Mouse (Mus musculus) heart, adult 2 months (tissue): ENCODE measurements around the gene Stoml3. TPM values are rescaled to one million over a fixed set of nuclear protein-coding genes. Genes with fewer than 3 reads are reported as not detected.

Source experiments
- DNase-seq, 2 experiments: peaks; one replicate each; pipeline ENCODE4 v3.0.0; 2021
- H3K27ac ChIP-seq: fragments of 200-600 bp; 2 replicates; pipeline ENCODE4 v1.8.1; 2022
- H3K27me3 ChIP-seq: fragments of 200-500 bp; 2 replicates; pipeline ENCODE4 v1.6.1; 2012; ENCODE audit warnings: mild to moderate bottlenecking, low read length, inconsistent platforms, mixed read lengths; ENCODE audit not compliant: control insufficient read depth, insufficient read depth
- H3K36me3 ChIP-seq: fragments of 200-500 bp; 2 replicates; pipeline ENCODE4 v1.6.1; 2012; ENCODE audit warnings: low read length, inconsistent platforms; ENCODE audit not compliant: control insufficient read depth, insufficient read depth
- H3K4me1 ChIP-seq: fragments of 200-500 bp; 2 replicates; pipeline ENCODE4 v1.6.1; 2011; ENCODE audit warnings: low read length; ENCODE audit not compliant: control insufficient read depth, insufficient read depth
- H3K4me3 ChIP-seq: fragments of 200-600 bp; 2 replicates; pipeline ENCODE4 v1.8.1; 2022
- H3K79me2 ChIP-seq: fragments of 200-500 bp; replicated peaks from 2 replicates; pipeline ENCODE4 v1.6.1; 2012; ENCODE audit warnings: mild to moderate bottlenecking, inconsistent platforms, low read length, moderate library complexity, mixed read lengths; ENCODE audit not compliant: control insufficient read depth, insufficient read depth
- H3K9ac ChIP-seq: fragments of 200-500 bp; 2 replicates; pipeline ENCODE4 v1.6.1; 2012; ENCODE audit warnings: low read depth, mild to moderate bottlenecking, control low read depth, inconsistent platforms, low read length, mixed read lengths
- CTCF ChIP-seq: fragments of 200-600 bp; IDR thresholded peaks from 2 replicates; pipeline ENCODE4 v1.8.1; 2022; ENCODE audit warnings: antibody characterized with exemption, mild to moderate bottlenecking, moderate library complexity
- EP300 ChIP-seq: fragments of 200-500 bp; IDR thresholded peaks from 2 replicates; pipeline ENCODE4 v1.6.1; 2011; ENCODE audit warnings: low read depth, low read length, control low read depth; ENCODE audit not compliant: insufficient read depth
- POLR2A ChIP-seq: fragments of 200-500 bp; IDR thresholded peaks from 2 replicates; pipeline ENCODE4 v1.6.1; 2011; ENCODE audit warnings: mild to moderate bottlenecking, low read depth, low read length, control low read depth; ENCODE audit not compliant: insufficient read depth
- WGBS: fragments of 180-500 bp; shearing (Covaris S2); methylation state at CpG from one replicate; pipeline ENCODE4 v1.1.7; 2018; 5-methylcytosine and 5-hydroxymethylcytosine counted together
- intact Hi-C: fragments of 180-260 bp; cut with DNase I; formaldehyde crosslinking; loops from one replicate; pipeline ENCODE4 v1.15.1; 2025
- polyA plus RNA-seq: library from polyadenylated mRNA; depleted of rRNA; stranded (reverse); fragments of >200 nt; gene quantifications from 2 replicates; pipeline ENCODE4 v1.2.3, GENCODE M21; 2012
- total RNA-seq, 2 experiments: library from RNA; stranded (reverse); gene quantifications; 2 replicates each; pipeline ENCODE4 v1.2.3; 2021

Stoml3 gene
- total and polyA plus RNA-seq, 3 experiments, result not detected

GRCm38 (mm10) chr3:53514221-53515065 is 26.0 kb downstream of the Stoml3 start:
- no peak overlapping the region for H3K27ac ChIP-seq
- H3K9ac ChIP-seq, result no peak overlapping the region
- no peaks in the 10 kb centered on the region for H3K4me1 ChIP-seq
- WGBS, result 52% methylated on average over 4 of the region's 4 CpGs
- TF ChIP-seq POLR2A (no peak), CTCF (no peak), EP300 (no peak)
- no peak overlapping the region for H3K4me3 ChIP-seq
- no peaks in the 10 kb centered on the region for H3K27me3 ChIP-seq
- intact Hi-C loops, result no loop called here
- no peak for DNase-seq
- no peaks in the 10 kb centered on the region for H3K79me2 ChIP-seq
- H3K36me3 ChIP-seq, result no peaks in the 10 kb centered on the region

DNA sequence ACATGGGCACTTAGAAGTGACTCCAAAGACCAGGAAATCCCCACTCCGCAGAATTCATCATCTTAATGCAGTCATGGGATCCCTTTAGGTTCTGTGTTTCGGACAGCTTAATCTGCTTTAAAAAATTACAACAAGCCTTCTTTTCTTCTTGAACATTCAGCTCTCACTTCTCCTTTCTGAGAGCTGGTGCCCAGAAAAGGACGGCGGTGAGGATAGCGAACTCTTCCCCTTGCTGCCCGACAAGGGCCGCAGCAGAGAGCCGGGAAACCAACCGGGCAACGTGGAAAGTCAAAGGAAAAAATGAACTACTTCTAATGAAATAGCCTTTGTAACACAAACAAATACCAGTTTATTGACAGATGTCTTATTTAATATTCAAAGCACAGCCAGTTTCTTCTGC is 34.3 kb downstream of the Stoml3 start:
- no peak overlapping the region for H3K27ac ChIP-seq
- DNase-seq, result no peak
- intact Hi-C loops, result loop anchor here (10.0 kb wide), 2 partner anchors 202 to 792 kb away; no protein-coding TSS in a partner anchor
- TF ChIP-seq CTCF (no peak), POLR2A (no peak), EP300 (no peak)
- no peaks in the 10 kb centered on the region for H3K79me2 ChIP-seq
- WGBS, result 87% methylated on average over 10 of the region's 10 CpGs
- H3K4me1 ChIP-seq, result no peaks in the 10 kb centered on the region
- H3K27me3 ChIP-seq, result no peaks in the 10 kb centered on the region
- H3K9ac ChIP-seq, result no peak overlapping the region
- H3K4me3 ChIP-seq, result no peak overlapping the region
- no peaks in the 10 kb centered on the region for H3K36me3 ChIP-seq

DNA sequence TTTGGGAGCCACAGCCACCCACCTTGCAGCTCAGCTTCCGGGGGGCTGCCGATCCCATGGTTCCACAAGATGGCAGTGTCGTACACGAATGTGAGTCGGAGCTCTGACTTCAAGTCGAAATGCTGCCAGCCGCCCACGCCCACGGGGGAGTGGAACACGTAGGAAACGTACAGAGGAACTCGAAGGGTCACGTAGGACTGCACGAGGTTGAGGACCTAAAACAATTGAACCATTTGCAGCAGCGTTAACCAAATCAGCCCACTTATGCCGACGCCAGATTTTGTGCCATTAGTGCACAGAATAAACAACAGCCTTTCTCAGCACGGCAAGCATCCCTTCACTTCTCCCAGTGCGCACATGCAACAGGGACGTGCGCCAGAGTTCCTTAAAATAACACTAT is 37.3 kb downstream of the Stoml3 start:
- Histone ChIP-seq H3K9ac (no peak overlapping the region), H3K4me1 (no peaks in the 10 kb centered on the region), H3K36me3 (no peaks in the 10 kb centered on the region), H3K27me3 (no peaks in the 10 kb centered on the region), H3K79me2 (no peaks in the 10 kb centered on the region), H3K27ac (no peak overlapping the region), H3K4me3 (peak overlapping the region; percentile 27)
- 4% methylated on average over 21 of the region's 21 CpGs for WGBS
- peak; percentile 46 to 59 for DNase-seq
- intact Hi-C loops, result loop anchor here (5.0 to 10.0 kb wide), 3 partner anchors 132 to 789 kb away; partner anchors contain the start of gene Frem2
- TF ChIP-seq CTCF (peak; percentile 71), POLR2A (no peak), EP300 (0 out of 2 replicates have a peak, but pooled peaks have one; percentile 21)

DNA sequence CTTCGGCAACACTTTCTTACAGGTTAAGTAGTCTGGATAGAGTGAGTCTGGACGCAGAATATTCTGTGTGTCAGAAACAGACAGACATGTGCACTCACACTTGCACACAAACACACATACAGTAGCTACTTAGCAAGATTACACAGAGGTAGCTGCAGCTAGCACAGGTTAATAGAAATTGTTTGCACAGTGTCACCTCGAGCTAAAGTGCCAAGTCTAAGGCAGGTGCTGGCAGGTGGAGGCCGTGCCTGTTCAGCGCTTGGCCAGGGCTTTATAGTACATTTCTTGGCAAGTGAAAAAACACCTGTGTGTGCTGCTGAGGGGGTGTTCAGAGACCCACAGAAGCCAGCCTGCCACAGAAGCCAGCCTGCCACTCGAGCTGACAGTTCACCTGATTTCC is 41.9 kb downstream of the Stoml3 start:
- H3K27ac ChIP-seq, result no peak overlapping the region
- no peaks in the 10 kb centered on the region for H3K27me3 ChIP-seq
- WGBS, result 78% methylated on average over 6 of the region's 6 CpGs
- intact Hi-C loops, result no loop called here
- TF ChIP-seq POLR2A (no peak), CTCF (no peak), EP300 (no peak)
- no peak for DNase-seq
- H3K4me1 ChIP-seq, result no peaks in the 10 kb centered on the region
- no peaks in the 10 kb centered on the region for H3K79me2 ChIP-seq
- no peak overlapping the region for H3K9ac ChIP-seq
- H3K4me3 ChIP-seq, result no peak overlapping the region
- H3K36me3 ChIP-seq, result no peaks in the 10 kb centered on the region

- intact Hi-C loops, result no loop called here
These were observed 43.6 kb downstream of the Stoml3 start for GRCm38 (mm10) chr3:53532091-53532490.

GRCm38 (mm10) chr3:53552691-53553090 is 64.2 kb downstream of the Stoml3 start:
- intact Hi-C loops, result no loop called here
- Histone ChIP-seq H3K27me3 (no peaks in the 10 kb centered on the region), H3K4me3 (no peak overlapping the region), H3K27ac (no peak overlapping the region), H3K36me3 (no peaks in the 10 kb centered on the region), H3K4me1 (no peaks in the 10 kb centered on the region), H3K9ac (no peak overlapping the region), H3K79me2 (no peaks in the 10 kb centered on the region)
- TF ChIP-seq CTCF, result no peak
- TF ChIP-seq POLR2A, result no peak
- TF ChIP-seq EP300, result no peak
- WGBS, result 70% methylated on average over 7 of the region's 7 CpGs
- DNase-seq, result no peak

More at GRCm38 (mm10) chr3:53532091-53532490, 43.6 kb downstream of the Stoml3 start:
- WGBS, result 81% methylated on average over 6 of the region's 6 CpGs
- Histone ChIP-seq H3K79me2 (no peaks in the 10 kb centered on the region), H3K27me3 (no peaks in the 10 kb centered on the region), H3K4me3 (no peak overlapping the region), H3K9ac (no peak overlapping the region), H3K27ac (no peak overlapping the region), H3K4me1 (no peaks in the 10 kb centered on the region), H3K36me3 (no peaks in the 10 kb centered on the region)
- TF ChIP-seq CTCF (no peak), POLR2A (no peak), EP300 (no peak)
- DNase-seq, result no peak
